Mouse (Mus musculus) neural tube, embryonic 10.5 days (tissue): ENCODE measurements around the gene Olfr1336.
A peak's percentile ranks its signal among the peaks of the same experiment; 100 is the strongest.
"Not testable (repeated sequence)": the region's sequence is repeated elsewhere in the genome, so short reads cannot be mapped to it uniquely, and the experiment has no call there.

Experiments
- DNase-seq: peaks from one replicate; pipeline ENCODE4 v3.0.0-alpha.2; 2017; ENCODE audit warnings: low spot score; ENCODE audit errors: extremely low spot score

Gene Olfr1336

DNA sequence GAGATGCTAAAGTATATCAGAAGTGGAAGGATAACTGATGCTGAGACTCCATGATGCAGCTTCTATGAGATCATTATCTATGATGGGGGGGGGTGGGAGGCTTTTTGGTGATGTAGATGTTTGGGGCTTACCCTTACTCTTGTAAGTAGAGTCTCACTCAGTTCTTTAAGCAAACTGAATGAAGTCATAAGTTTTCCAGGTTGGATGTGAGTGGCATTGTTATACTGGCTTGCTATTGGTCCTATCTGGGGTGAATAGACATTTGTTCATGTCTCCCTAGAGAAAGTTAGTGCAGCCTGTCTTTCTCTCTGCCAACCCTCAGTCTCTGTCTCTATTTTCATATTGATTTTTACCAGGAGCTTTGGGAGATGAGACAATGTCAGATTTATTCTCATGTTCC lies at the start of gene Olfr1336:
TSS of gene Olfr1336 (plus strand) at position 301 of the 400 bp plus-strand sequence.
- DNase-seq = no peak

DNA sequence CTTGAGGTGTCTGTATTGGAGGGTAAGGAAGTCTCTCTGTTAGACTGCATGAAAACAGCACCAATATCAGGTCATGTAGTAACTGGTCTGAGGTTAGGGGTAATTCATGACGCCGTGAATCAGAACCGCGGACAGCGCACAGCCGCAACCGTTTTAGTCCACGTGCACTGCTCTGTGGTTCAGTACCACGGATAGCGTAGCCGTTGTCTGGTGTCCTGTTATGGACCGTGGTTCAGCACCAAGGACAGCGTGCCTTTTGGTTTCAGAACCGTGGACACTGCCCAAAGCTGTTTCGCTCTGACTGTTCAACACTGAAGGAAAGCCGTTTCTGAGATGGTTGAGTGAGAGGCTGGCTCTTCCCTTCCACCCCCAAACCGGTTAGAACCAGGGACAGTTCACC lies 45.9 kb upstream of the Olfr1336 start, which contains the start of gene Gm20715:
TSS of gene Gm20715 (plus strand) at position 235 of the 400 bp plus-strand sequence.
- peak; percentile 91 for DNase-seq

DNA sequence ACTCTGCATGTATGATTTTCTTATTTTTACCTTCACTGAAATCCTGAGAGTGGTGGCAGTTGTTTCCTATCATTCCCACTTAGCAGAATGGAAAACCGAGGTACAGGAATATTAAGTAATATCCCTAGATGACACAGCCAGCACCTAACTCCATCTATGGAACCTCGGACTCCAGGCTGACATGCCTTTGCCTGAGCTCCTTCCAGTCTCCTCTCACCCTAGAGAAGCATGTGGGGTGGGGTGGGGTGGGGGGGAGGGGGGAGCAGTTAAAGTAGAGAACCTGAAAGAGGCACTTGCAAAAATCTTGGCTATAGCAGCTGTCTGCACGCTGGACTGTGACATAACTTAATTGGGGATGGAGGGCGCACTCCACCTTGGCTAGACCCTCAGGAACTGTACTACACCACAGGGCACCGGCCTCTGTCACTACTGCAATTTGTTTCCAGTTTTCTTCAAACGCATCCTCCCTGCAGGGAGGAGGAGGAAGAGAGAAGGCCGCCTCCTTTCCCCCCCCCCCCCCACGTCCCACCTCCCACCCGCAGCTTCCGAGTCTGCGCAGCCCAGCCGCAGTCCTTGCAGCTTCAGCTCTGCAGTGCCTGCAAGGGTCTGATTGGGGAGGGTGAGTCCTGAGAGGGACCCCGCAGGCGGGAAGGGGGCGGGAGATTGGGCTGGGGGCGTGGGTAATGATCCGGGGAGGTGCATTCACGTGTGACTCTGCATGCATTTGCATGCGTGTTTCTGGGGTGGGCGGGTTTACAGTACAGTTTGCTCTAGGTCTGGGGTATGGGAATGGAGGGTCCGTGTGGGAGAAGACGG lies 41.1 kb upstream of the Olfr1336 start:
- DNase-seq = no peak

- no peak for DNase-seq
Observed at GRCm38 (mm10) chr7:6415442-6415787, 40.6 kb upstream of the Olfr1336 start.

- DNase-seq = no peak
Observed at GRCm38 (mm10) chr7:6419894-6420293, 36.1 kb upstream of the Olfr1336 start.

DNA sequence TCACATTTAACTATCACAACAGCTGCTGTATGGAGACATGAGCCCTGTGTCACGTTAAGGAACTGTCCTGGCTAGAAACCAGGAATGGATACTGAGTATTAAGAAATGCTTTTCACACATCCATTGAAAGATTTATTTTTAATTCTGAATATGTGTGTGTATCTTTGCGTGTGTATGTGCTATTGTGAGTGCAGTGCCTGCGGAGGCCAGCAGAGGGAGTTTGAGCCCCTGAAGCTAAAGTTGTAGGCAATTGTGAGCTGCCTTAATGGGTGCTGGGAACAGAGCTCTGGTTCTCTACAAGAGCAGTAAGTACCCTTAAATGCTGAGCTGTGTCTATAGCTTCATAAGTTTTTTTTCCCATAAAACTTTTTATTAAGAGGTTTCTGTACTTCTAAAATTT lies 26.6 kb upstream of the Olfr1336 start:
- DNase-seq = no peak

DNA sequence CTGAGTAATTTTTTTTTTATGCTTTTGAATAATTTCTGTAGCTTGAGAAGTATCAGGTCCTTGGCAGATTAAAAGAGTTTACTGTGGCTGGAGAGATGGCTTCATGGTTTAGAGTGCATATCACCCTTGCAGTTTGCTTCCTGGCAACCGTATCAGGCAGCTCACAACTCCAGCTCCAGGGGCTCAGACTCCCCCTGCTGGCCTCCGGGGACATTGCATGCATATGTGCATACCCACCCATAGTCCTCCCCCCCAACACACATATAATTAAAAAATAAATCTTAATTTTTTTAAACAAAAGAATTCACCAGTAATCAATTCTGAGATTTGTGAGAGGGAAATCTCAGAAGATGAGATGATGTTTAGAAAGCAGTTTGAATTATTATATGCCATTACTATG lies 25.6 kb upstream of the Olfr1336 start:
- no peak for DNase-seq

- no peak for DNase-seq
Observed at GRCm38 (mm10) chr7:6438388-6438787, 17.6 kb upstream of the Olfr1336 start, which contains the start of gene Olfr1344. Olfr1344 (plus strand) TSS chr7:6438688.

DNA sequence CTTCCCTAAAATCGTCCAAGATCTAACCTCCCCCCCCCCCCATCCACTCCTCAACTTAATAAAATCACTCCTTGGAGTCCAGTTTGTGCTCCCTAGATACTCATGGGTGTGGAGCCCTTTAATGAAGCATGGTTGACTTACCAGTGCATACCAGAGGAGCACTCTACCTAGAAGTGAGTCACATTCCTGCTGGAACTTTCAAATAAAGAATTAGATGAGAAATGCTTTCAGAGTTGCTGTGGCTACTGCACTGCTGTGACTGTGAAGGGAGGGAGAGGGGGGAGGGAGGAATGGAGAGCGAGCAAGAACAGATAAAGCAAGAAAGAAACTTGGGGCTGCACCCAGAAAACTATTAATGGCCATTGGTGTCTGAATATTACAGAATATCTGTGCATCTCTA lies 14.8 kb upstream of the Olfr1336 start:
- no peak for DNase-seq

GRCm38 (mm10) chr7:6447771-6448170 lies 8.2 kb upstream of the Olfr1336 start:
- no peak for DNase-seq

DNA sequence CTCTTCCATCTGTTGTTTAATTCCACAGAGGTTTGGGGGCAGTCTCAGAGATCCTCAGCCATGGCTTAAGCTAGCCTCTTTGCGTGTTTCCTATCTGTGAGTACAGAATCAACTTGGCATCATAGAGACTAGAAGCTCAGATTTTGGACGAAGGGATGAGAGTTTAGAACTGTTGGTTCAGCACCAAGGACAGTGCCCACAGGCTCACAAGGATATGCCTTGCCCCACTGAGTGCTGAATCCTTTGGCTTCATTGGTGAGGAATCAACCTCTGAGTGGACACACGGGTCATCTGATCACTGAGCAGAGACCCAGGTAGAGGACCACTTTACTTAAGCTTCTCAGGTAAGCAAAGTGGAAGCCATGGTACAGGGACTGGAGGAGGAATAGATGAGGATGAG lies 431 bp downstream of the Olfr1336 start:
- no peak for DNase-seq

DNA sequence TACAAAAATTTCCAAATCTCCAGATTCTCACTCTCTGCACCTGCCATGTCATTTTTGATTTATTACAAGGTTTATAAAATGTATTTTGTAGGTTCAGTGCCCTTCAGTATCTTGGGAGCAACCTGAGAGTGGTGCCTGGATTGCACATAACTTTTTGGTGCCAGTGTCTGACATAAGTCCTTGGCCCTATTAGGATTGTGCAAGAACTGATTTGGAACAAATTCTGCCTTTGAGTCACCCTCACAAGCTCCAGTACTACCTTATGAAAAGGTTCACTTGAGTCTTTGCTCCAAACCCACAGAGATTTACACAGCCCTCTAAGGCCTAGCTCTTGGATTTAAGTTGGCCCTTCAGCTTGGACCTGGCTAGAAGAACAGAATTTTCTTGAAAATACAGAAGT lies 11.0 kb downstream of the Olfr1336 start, which contains the start of gene Olfr1346:
TSS of gene Olfr1346 (plus strand) at position 151 of the 400 bp plus-strand sequence.
- no peak for DNase-seq

DNA sequence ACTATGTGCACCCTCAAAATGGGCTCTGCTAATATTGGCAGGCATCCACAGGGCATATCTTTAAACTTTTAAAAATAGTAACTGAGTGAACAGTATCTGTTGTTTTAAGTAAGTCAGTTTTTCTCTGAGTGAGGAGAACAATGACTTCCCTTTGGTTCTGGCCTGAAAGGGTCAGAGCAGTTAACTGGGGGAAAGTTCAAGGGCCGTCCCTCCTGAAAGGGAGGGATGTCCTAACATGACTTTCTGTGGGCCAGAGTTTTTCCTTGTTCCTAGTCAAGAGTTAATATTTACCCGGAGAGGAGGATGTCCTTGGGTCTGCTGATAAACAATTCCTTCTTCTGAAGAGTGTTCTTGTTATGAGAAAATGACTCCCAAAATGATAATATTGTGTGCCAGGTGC lies 21.7 kb downstream of the Olfr1336 start:
- not testable (repeated sequence) for DNase-seq

GRCm38 (mm10) chr7:6486841-6487240 lies 30.9 kb downstream of the Olfr1336 start, which contains the start of gene Olfr5:
Olfr5 (minus strand) TSS chr7:6486941.
- DNase-seq = no peak

DNA sequence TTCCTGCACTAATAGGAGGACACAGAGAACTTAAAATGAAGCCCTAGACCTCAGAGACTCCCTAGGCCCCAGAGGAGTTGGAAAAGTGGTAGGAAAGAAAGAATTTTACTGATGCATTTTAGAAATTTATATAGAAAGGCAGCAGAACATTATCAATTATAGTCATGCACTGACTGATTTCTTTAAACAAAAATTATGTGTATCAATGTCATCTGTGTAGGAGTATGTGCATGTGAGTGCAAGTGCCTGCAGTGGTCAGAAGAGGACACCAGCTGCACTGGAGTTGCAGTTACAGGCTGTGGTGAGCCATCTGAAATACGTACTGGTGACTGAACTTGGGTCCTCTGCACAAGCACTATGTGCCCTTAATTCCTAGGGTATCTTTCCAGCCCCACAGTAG lies 43.7 kb downstream of the Olfr1336 start, which contains the start of gene Olfr1347:
TSS of gene Olfr1347 (minus strand) at position 101 of the 400 bp plus-strand sequence.
- DNase-seq = no peak

GRCm38 (mm10) chr7:6508648-6509047 lies 52.7 kb downstream of the Olfr1336 start, which contains the start of gene Olfr1348:
Olfr1348 (minus strand) TSS chr7:6508748.
- DNase-seq = no peak
